Mouse (Mus musculus): Measurements from ENCODE around the gene Nkg7.
"Not testable (repeated sequence)": the region's sequence is repeated elsewhere in the genome, so short reads cannot be mapped to it uniquely, and the experiment has no call there.

Gene Nkg7

GRCm38 (mm10) chr7:43436341-43437255 lies at the start of gene Nkg7:
TSS of gene Nkg7 (plus strand) at chr7:43437073.
- DNase-seq (ENCODE audit: low spot score in 2 of 2): no peak

DNA sequence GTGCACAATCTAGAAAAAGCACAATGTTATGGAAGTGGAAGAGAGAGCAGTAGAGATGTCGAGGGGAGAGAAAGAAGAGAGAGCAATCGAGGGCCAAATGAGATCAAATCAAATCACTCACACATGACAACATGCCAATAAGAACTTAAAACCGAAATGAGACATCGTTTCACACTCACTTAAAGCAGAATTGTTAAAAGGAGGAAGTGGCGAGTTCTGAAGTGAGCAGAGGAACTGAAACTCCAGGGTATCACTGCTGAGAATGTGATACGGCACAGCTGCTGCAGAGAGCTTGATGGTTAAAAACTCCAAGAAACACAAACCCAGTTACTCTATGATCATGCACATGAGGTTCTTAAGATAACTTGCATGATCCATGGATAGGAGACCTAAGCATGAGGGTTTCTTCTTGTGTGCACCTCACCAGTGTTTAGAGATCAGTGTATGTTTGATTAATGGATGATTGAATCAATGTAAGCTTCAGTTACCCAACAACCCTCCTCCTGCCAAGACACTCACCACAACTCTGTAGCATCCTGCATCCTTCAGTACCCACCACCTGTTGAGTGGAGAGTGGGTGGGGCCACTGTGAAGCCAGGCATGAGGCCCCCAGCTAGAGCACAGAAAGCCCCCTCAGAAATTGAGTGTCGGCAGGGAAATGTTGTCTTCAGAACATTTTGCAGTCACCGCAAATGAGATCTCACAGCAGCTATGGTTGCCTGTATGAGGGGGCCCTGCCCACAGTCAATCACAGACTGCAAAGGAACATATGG lies 44.3 kb upstream of the Nkg7 start:
- no peak for DNase-seq (ENCODE audit: low spot score in 2 of 2)

- no peak for DNase-seq (ENCODE audit: low spot score in 2 of 2)
Observed at GRCm38 (mm10) chr7:43399501-43399900, 37.4 kb upstream of the Nkg7 start.

GRCm38 (mm10) chr7:43402718-43403117 lies 34.2 kb upstream of the Nkg7 start:
- DNase-seq (ENCODE audit: low spot score in 2 of 2): no peak

DNA sequence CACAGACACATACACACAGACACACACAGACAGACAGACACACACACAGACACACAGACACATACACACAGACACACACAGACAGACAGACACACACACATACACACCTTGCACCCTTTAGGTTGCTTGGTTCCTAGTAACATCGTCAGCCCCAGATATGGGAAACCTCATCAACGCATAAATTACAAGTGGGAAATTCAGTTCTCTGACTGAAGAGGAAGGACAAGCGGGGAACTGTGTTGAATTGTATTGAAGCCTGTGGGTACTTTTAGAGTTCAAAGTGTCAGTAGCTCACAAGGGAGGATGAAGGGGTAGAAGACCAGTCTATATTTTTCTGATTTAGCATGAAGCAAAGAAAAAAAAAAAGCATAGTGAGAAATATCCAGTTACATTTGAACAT lies 29.3 kb upstream of the Nkg7 start:
- DNase-seq (ENCODE audit: low spot score in 2 of 2): no peak

GRCm38 (mm10) chr7:43408131-43408553 lies 28.7 kb upstream of the Nkg7 start, which contains the start of gene Siglecg:
TSS of gene Siglecg (plus strand) at chr7:43408204.
- no peak for DNase-seq (ENCODE audit: low spot score in 2 of 2)

DNA sequence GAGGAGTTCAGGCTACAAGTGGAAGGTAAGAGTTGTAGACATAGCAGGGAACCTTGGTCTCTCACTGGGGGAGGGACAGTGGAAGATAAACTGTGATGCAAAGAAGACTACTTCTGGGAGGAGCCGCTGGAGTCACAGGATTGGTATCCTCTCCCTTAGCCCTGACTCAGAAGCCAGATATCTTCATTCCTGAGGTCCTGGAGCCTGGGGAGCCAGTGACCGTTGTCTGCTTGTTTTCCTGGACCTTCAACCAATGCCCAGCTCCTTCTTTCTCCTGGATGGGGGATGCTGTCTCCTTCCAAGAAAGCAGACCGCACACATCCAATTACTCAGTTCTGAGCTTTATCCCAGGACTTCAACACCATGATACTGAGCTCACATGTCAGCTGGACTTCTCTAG lies 27.8 kb upstream of the Nkg7 start:
- DNase-seq (ENCODE audit: low spot score in 2 of 2): no peak

DNA sequence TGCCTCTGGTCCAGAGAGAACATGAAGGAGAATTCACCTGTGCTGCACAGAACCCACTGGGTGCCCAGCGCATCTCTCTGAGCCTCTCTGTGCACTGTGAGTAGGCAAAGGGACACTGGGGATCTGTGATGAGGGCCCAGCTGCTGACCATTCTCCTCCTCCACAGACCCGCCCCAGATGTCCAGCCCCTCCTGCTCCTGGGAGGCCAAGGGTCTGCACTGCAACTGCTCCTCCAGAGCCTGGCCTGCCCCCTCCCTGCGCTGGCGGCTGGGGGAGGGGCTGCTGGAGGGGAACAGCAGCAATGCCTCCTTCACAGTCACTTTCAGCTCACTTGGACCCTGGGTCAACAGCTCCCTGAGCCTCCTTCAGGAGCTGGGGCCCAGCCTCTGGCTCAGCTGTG lies 25.1 kb upstream of the Nkg7 start:
- not testable (repeated sequence) for DNase-seq (ENCODE audit: low spot score in 2 of 2)

DNA sequence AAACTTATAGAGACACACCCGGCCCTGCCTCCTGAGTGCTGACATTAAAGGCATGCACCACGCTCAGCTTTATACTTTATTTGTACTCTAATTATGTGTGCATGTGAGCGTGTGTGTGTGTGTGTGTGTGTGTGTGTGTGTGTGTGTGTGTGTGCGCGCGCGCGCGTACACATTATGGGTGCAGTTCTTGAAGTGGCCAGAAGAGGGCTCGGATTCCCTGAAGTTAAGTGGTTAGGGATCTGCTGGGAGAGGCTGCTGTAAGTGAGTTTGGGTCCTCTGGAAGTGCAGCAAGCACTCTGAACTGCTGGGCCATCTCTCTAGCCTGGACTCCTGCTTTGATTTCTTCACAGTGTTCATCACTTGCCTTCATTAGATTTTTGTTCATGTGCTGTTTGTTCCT lies 19.6 kb upstream of the Nkg7 start:
- no peak for DNase-seq (ENCODE audit: low spot score in 2 of 2)

- peak; percentile 68 to 84 for DNase-seq (ENCODE audit: low spot score in 2 of 2)
Observed at GRCm38 (mm10) chr7:43422995-43423617, 13.8 kb upstream of the Nkg7 start.

DNA sequence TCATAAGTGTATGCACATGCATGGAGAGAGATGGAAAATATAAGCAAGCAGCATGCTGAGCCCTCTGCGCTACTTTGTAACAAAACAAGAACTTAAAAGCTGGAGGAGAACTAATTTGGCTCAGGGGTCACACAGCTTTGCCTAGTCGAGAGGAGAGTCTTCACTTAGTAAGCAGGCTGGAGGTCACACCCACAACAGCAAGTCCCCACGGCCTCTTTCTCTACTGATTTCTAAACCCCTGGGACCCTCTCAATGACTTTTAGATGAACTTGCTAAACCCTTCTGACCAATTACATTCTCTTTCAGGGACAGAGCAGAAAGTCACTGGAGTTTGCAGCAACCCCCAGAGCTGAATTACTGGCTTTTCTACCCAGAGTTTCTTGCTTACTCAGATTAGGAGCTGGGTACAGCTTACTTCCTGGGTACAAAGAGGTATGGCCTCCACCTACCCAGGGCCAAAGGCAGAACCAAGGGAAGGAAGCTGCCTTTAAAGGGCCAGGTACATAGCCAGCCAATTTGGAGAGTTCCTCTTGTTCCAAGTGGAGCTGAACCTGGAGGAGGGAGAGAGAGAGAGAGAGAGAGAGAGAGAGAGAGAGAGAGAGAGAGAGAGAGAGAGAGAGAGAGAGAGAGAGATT lies 12.8 kb upstream of the Nkg7 start:
- DNase-seq (ENCODE audit: low spot score in 2 of 2): no peak

GRCm38 (mm10) chr7:43427406-43427805 lies 9.5 kb upstream of the Nkg7 start, which contains the start of gene Lim2:
TSS of gene Lim2 (plus strand) at chr7:43427670.
- no peak for DNase-seq (ENCODE audit: low spot score in 2 of 2)

GRCm38 (mm10) chr7:43429500-43429899 lies 7.4 kb upstream of the Nkg7 start:
- no peak for DNase-seq (ENCODE audit: low spot score in 2 of 2)

GRCm38 (mm10) chr7:43432891-43433290 lies 4.0 kb upstream of the Nkg7 start:
- no peak for DNase-seq (ENCODE audit: low spot score in 2 of 2)

GRCm38 (mm10) chr7:43434676-43435075 lies 2.2 kb upstream of the Nkg7 start:
- no peak for DNase-seq (ENCODE audit: low spot score in 2 of 2)

DNA sequence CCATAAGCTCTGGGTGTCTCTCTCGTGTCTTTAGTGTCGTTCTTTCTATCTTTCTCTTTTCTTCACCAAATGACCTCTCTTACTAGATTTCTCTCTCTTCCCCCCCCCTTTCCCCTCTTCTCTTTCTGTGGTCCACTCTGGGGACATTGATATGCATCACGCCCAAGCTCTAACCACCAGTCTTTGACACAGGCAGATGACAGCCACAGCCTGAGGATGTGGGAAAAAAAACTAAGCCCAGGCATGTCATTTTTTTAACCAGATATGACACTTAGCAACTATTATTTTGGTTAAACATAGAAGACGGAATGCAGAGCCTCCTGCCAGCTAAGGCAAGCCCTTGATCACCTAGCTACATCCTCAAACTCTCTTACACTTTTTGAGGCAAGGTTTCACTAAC lies 1.7 kb downstream of the Nkg7 start:
- no peak for DNase-seq (ENCODE audit: low spot score in 2 of 2)

DNA sequence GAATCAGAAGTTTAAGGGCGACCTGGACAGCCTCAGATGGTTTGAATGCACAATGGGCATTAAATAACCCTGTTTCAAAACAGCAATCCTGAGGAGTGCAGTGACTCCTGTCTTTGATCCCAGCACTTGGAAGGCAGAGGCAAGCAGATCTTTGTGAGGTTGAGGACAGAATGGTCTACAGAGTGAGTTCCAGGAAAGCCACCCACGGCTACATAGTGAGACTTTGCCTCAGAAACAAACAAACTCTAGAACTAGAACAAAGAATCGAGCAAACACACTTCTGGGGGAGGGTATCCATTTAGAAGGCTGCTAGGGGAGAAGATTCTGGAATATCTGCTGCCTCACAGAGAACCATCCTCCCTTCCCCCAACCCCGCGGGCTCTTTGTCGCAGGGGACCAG lies 3.6 kb downstream of the Nkg7 start, which contains the start of gene Cldnd2:
Cldnd2 (plus strand) TSS at position 301 of the 400 bp plus-strand sequence.
- no peak for DNase-seq (ENCODE audit: low spot score in 2 of 2)

DNA sequence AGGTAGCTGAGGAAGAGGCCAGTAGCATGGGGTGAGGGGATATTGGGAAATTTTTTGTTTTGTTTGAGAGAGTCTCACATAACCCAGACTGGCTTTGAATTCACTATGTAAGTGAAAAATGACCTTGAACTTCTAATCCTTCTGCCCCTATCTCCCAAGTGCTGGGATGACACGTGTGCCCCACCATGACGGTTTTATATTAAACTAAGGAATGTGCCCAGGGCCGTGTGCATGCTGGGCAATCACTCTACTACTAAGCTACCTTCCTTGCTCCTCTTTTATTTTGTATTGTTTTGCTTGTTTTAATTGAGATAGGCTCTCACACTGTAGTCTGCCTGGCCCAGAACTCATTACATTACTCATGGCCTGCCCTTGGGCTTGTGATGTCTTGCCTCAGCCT lies 4.2 kb downstream of the Nkg7 start:
- no peak for DNase-seq (ENCODE audit: low spot score in 2 of 2)

GRCm38 (mm10) chr7:43442684-43443083 lies 5.8 kb downstream of the Nkg7 start:
- no peak for DNase-seq (ENCODE audit: low spot score in 2 of 2)

- peak; percentile 76 to 81 for DNase-seq (ENCODE audit: low spot score in 2 of 2)
Observed at GRCm38 (mm10) chr7:43443126-43443916, 6.4 kb downstream of the Nkg7 start.

- DNase-seq (ENCODE audit: low spot score in 2 of 2): peak; percentile 79 to 94
Observed at GRCm38 (mm10) chr7:43443917-43444293, 7.0 kb downstream of the Nkg7 start, which contains the start of the genes Etfb and Gm45233. TSS of gene Etfb (plus strand) at chr7:43444083. TSS of gene Gm45233 (plus strand) at chr7:43444128.
